Mouse (Mus musculus): ENCODE measurements at regions not wholly inside any gene's neighbourhood (a gene's known extent, or its start where the extent isn't known, plus 50 kb on each side); places are given as distances from the start of the nearest gene placed in this dataset.

DNA sequence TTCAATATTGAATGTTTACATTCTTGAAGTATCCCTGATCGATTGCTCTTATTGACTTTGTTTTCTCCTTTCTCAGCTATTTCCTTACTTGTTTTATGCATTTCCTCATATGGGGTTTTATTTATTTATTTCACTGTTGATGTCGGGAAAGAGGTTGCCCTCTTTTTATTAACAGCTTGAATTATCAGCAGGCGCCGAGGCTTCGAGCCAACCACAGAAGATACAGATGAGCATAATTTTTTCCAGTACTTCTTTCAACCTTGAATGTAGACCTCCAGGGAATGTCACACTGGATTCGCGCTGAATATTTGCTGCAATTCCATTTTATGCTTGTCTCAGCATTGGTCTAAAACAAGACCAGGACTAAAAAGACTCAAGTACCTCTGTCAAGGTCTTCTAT is 183.4 kb upstream of the Cntn6 start:
- peak; percentile 28 for DNase-seq (ENCODE audit: low read depth)
- TF ChIP-seq CTCF (IDR thresholded peaks at IDR 0.05; ENCODE audit: borderline replicate concordance, extremely low read depth, insufficient read depth, insufficient read length) (no peak), POLR2A (IDR thresholded peaks at IDR 0.05; ENCODE audit: borderline replicate concordance, extremely low read depth, insufficient read depth, insufficient read length, poor library complexity, severe bottlenecking) (no peak)

DNA sequence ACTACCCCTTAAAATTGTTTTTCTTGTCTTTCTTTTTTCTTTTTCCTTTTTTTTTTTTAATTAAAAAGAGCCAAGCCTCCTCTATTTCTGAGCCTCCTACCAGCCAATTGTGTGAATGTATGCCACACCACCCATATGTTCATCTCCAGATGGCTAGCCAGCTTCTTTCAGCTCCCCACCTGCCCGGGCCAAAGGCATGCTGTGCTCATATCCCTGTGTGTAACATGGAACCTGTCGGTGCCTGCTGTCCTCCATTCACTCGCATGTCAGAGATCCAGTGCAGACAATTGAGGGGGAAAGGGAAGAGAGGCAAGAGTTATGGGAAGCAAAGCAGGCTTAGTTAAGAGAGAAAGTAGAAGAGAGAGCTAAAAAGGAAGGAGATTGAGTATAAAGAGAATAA is 179.6 kb upstream of the Cntn6 start:
- TF ChIP-seq POLR2A (IDR thresholded peaks at IDR 0.05; ENCODE audit: borderline replicate concordance, extremely low read depth, insufficient read depth, insufficient read length, poor library complexity, severe bottlenecking) = no peak
- no peak for TF ChIP-seq CTCF (IDR thresholded peaks at IDR 0.05; ENCODE audit: borderline replicate concordance, extremely low read depth, insufficient read depth, insufficient read length)
- DNase-seq (ENCODE audit: low read depth) = peak; percentile 94

- DNase-seq (ENCODE audit: low read depth) = peak; percentile 42
- TF ChIP-seq CTCF (IDR thresholded peaks at IDR 0.05; ENCODE audit: borderline replicate concordance, extremely low read depth, insufficient read depth, insufficient read length) (no peak), POLR2A (IDR thresholded peaks at IDR 0.05; ENCODE audit: borderline replicate concordance, extremely low read depth, insufficient read depth, insufficient read length, poor library complexity, severe bottlenecking) (no peak)
These were observed 174.1 kb upstream of the Cntn6 start for GRCm38 (mm10) chr6:104318451-104318850.

GRCm38 (mm10) chr6:104322182-104322581 is 170.4 kb upstream of the Cntn6 start:
- TF ChIP-seq POLR2A (IDR thresholded peaks at IDR 0.05; ENCODE audit: borderline replicate concordance, extremely low read depth, insufficient read depth, insufficient read length, poor library complexity, severe bottlenecking) = no peak
- TF ChIP-seq CTCF (IDR thresholded peaks at IDR 0.05; ENCODE audit: borderline replicate concordance, extremely low read depth, insufficient read depth, insufficient read length) = no peak
- no peak for DNase-seq (ENCODE audit: low read depth)

DNA sequence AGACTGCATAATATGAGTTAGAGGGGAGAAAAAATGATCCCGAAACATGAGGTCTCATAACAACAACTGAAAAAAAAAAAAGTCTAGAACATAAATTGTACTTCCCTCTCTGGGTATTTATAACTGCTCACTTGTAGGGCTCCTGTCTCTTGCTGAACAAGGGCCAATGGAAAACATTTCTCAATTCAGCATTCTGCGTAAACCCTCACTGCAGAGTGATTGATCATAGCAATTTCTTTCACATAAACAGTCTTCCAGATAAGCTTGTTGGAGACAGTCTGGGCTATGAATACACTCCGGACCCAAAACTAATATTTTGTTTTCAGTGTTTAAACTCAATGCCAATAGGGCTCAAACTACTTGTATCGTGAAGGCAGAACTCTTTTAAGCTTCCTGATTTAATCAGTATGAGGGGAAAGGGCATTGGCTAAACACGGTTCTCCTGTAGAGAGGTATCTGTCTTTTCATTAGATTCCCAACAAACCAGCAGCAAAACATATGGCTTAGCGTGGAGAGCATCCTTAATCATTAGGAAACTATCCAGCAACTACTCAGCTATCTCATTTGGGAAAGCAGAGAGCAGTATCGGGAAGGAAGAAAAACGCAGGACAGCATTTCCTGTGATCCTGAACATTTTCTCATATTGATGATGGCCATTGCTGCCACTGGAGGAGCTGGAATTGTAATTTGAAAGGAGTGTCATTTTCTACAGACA is 153.3 kb upstream of the Cntn6 start:
- peak; percentile 14 for DNase-seq (ENCODE audit: low read depth)
- TF ChIP-seq POLR2A (IDR thresholded peaks at IDR 0.05; ENCODE audit: borderline replicate concordance, extremely low read depth, insufficient read depth, insufficient read length, poor library complexity, severe bottlenecking) (no peak), CTCF (IDR thresholded peaks at IDR 0.05; ENCODE audit: borderline replicate concordance, extremely low read depth, insufficient read depth, insufficient read length) (no peak)

- no peak for TF ChIP-seq CTCF (IDR thresholded peaks at IDR 0.05; ENCODE audit: borderline replicate concordance, extremely low read depth, insufficient read depth, insufficient read length)
- no peak for TF ChIP-seq POLR2A (IDR thresholded peaks at IDR 0.05; ENCODE audit: borderline replicate concordance, extremely low read depth, insufficient read depth, insufficient read length, poor library complexity, severe bottlenecking)
These were observed 148.6 kb upstream of the Cntn6 start for GRCm38 (mm10) chr6:104343986-104344385.

More at GRCm38 (mm10) chr6:104343986-104344385, 148.6 kb upstream of the Cntn6 start:
- DNase-seq (ENCODE audit: low read depth) = no peak

Measured in brain, embryonic 14.5 days (tissue).